ENCODE assay signal across 15 mouse cellular contexts in genomic region chr5:90608906-90609305, GRCm38 (mm10). TPM values are rescaled to one million over a fixed set of nuclear protein-coding genes. Genes with fewer than 3 reads are reported as not detected.
DNase-seq lines count a peak whose midpoint lies in the region; ATAC-seq and TF ChIP-seq lines count a peak whose summit lies in the region.
"Had no signal": no experiment of that assay in that cellular context is flagged by ENCODE, and none has a peak within 500 bp of the region (broad histone marks: within the 10 kb centered on the region; RNA-seq: fewer than 3 reads in every experiment).

No protein-coding gene starts in this region.

- H3K36me3 ChIP-seq in heart, embryonic 10.5 days: no peaks in the 10 kb centered on the region
- H3K36me3 ChIP-seq in limb, embryonic 13.5 days: no peaks in the 10 kb centered on the region
- no peaks in the 10 kb centered on the region for H3K36me3 ChIP-seq in hindbrain, embryonic 16.5 days (ENCODE audit: control insufficient read depth, insufficient read depth, low read length)
- H3K36me3 ChIP-seq: hindbrain, embryonic 13.5 days had no signal

- no peaks in the 10 kb centered on the region for H3K9me3 ChIP-seq in heart, embryonic 10.5 days
- no peaks in the 10 kb centered on the region for H3K9me3 ChIP-seq in limb, embryonic 13.5 days
- H3K9me3 ChIP-seq in hindbrain, embryonic 16.5 days (ENCODE audit: control insufficient read depth, low read length): no peaks in the 10 kb centered on the region
- H3K9me3 ChIP-seq: hindbrain, embryonic 13.5 days had no signal

- H3K27ac ChIP-seq in heart, embryonic 10.5 days: no peak overlapping the region
- no peak overlapping the region for H3K27ac ChIP-seq in limb, embryonic 13.5 days
- no peak overlapping the region for H3K27ac ChIP-seq in hindbrain, embryonic 16.5 days (ENCODE audit: low read depth, low read length)
- H3K27ac ChIP-seq: hindbrain, embryonic 13.5 days had no signal

- 51% methylated on average over 11 of the region's 11 CpGs for WGBS in heart, embryonic 10.5 days
- WGBS in lung, adult 2 months: 43% methylated on average over 11 of the region's 11 CpGs
- WGBS in limb, embryonic 13.5 days: 30% methylated on average over 11 of the region's 11 CpGs
- WGBS in hindbrain, embryonic 16.5 days: 65% methylated on average over 11 of the region's 11 CpGs

- no peaks in the 10 kb centered on the region for H3K27me3 ChIP-seq in heart, embryonic 10.5 days (ENCODE audit: insufficient read depth, poor library complexity, severe bottlenecking)
- no peaks in the 10 kb centered on the region for H3K27me3 ChIP-seq in limb, embryonic 13.5 days
- H3K27me3 ChIP-seq in hindbrain, embryonic 16.5 days (replicated peaks; ENCODE audit: control insufficient read depth, insufficient read depth, low read length): no peaks in the 10 kb centered on the region
- H3K27me3 ChIP-seq: hindbrain, embryonic 13.5 days had no signal

- H3K4me2 ChIP-seq in limb, embryonic 13.5 days (replicated peaks): peak overlapping the region; percentile 15; the same call in 1 of the 2 replicates
- H3K4me2 ChIP-seq in hindbrain, embryonic 16.5 days (ENCODE audit: low read length): no peak overlapping the region
- H3K4me2 ChIP-seq: hindbrain, embryonic 13.5 days had no signal

- H3K4me3 ChIP-seq in heart, embryonic 10.5 days: no peak overlapping the region
- no peak overlapping the region for H3K4me3 ChIP-seq in lung, adult 2 months (replicated peaks; ENCODE audit: extremely low read depth, low read depth, low read length)
- no peak overlapping the region for H3K4me3 ChIP-seq in limb, embryonic 13.5 days
- no peak overlapping the region for H3K4me3 ChIP-seq in hindbrain, embryonic 16.5 days (ENCODE audit: low read length)
- H3K4me3 ChIP-seq: hindbrain, embryonic 13.5 days had no signal

- DNase-seq in heart, adult 11 months: peak; percentile 90
- no peak for DNase-seq in heart, embryonic 10.5 days (ENCODE audit: low spot score)
- DNase-seq in lung, adult 18-20 months: peak; percentile 17 to 28
- DNase-seq in lung, adult 2 months: no peak
- no peak for DNase-seq in layer of hippocampus, postnatal 36 days
- DNase-seq: adrenal gland, postnatal 10 days; cerebellum, adult 18-20 months; retina, postnatal 1 day; thymus, postnatal 4 days had no signal

- no peak overlapping the region for H3K9ac ChIP-seq in limb, embryonic 13.5 days
- H3K9ac ChIP-seq in hindbrain, embryonic 16.5 days (ENCODE audit: low read depth, low read length): no peak overlapping the region
- H3K9ac ChIP-seq: hindbrain, embryonic 13.5 days had no signal

- TF ChIP-seq POLR2A in lung, adult 2 months (IDR thresholded peaks at IDR 0.05; ENCODE audit: borderline replicate concordance, extremely low read depth, low read depth, low read length): no peak

- ATAC-seq in limb, embryonic 13.5 days (ENCODE audit: low FRiP score, low read depth): peak; percentile 78; the same call in 1 of the 2 replicates
- ATAC-seq in megakaryocyte progenitor cell, adult 5-6 weeks (replicated peaks; ENCODE audit: poor library complexity): peak; percentile 57
- no peak for ATAC-seq in hindbrain, embryonic 16.5 days

- no peaks in the 10 kb centered on the region for H3K4me1 ChIP-seq in heart, embryonic 10.5 days
- H3K4me1 ChIP-seq in lung, adult 2 months (ENCODE audit: control insufficient read depth, insufficient read depth, low read length): peaks cover 3% of the 10 kb centered on the region; the same call in 1 of the 2 replicates
- H3K4me1 ChIP-seq in limb, embryonic 13.5 days: peaks cover 10% of the 10 kb centered on the region
- no peaks in the 10 kb centered on the region for H3K4me1 ChIP-seq in hindbrain, embryonic 16.5 days (ENCODE audit: control insufficient read depth, insufficient read depth, low read depth, low read length)
- H3K4me1 ChIP-seq: hindbrain, embryonic 13.5 days had no signal

- no peak for TF ChIP-seq CTCF in lung, adult 2 months (IDR thresholded peaks at IDR 0.05; ENCODE audit: insufficient read depth, low read length)

RNA-seq across cellular contexts. Expression of gene Rassf6, which starts 31.6 kb away (rescaled TPM):
- 0.54 and 1.8 TPM in 2 replicates for polyA plus RNA-seq in heart, embryonic 10.5 days (2016; fragmentation: Nextera tagmentation; extraction: Ambion mirVana)
- 1.3 and 1.8 TPM in 2 replicates for polyA plus RNA-seq in lung, adult 2 months (2012; rRNA removed)
- polyA plus RNA-seq in limb, embryonic 13.5 days (2015; fragmentation: Nextera tagmentation; extraction: Ambion mirVana): 1.4 and 2.1 TPM in 2 replicates
- 0.52 TPM in 1 of 2 replicates, not detected in the other for total RNA-seq in megakaryocyte progenitor cell, adult 5-6 weeks (2015)
- not detected in 2 replicates for total RNA-seq in megakaryocyte progenitor cell, adult 5-6 weeks (2017)
- total RNA-seq in layer of hippocampus, postnatal 36 days (2021): under 1 TPM; 0.45 to 0.48 TPM
- polyA plus RNA-seq in hindbrain, embryonic 16.5 days (2015; fragmentation: Nextera tagmentation; extraction: Ambion mirVana): 3.3 and 4.1 TPM in 2 replicates
- total RNA-seq: gastrocnemius, adult 8-10 months; MEL had no signal

RNA-seq across cellular contexts. Expression of gene 5830473C10Rik, which starts 48.0 kb away (rescaled TPM):
- polyA plus RNA-seq in heart, embryonic 10.5 days (2016; fragmentation: Nextera tagmentation; extraction: Ambion mirVana): 0.09 TPM in 1 of 2 replicates, not detected in the other
- not detected in 2 replicates for polyA plus RNA-seq in lung, adult 2 months (2012; rRNA removed)
- polyA plus RNA-seq in limb, embryonic 13.5 days (2015; fragmentation: Nextera tagmentation; extraction: Ambion mirVana): 0.08 TPM in 1 of 2 replicates, not detected in the other
- total RNA-seq in megakaryocyte progenitor cell, adult 5-6 weeks (2015): not detected in 2 replicates
- total RNA-seq in megakaryocyte progenitor cell, adult 5-6 weeks (2017): not detected in 2 replicates
- total RNA-seq in layer of hippocampus, postnatal 36 days (2021): not detected
- polyA plus RNA-seq in hindbrain, embryonic 16.5 days (2015; fragmentation: Nextera tagmentation; extraction: Ambion mirVana): 0.06 and 0.12 TPM in 2 replicates
- total RNA-seq: gastrocnemius, adult 8-10 months had no signal
- polyA plus RNA-seq: hindbrain, embryonic 13.5 days had no signal

Comparison
In these comparisons a context has a peak if more than half of its experiments do, and no peak if none do; other contexts are left out.
1. DNase-seq: peak in heart, adult 11 months (single experiment) and lung, adult 18-20 months (2 of 2); none in heart, embryonic 10.5 days (single experiment), lung, adult 2 months (single experiment) and layer of hippocampus, postnatal 36 days (0 of 2).